Mouse (Mus musculus): ENCODE results near the gene Irf6. TPM values are rescaled to one million over a fixed set of nuclear protein-coding genes. Genes with fewer than 3 reads are reported as not detected.

Irf6 gene
- polyA plus RNA-seq, 1 experiment from 2014 or later, result 12.3 TPM

GRCm38 (mm10) chr1:193197494-193198205, 44.7 kb downstream of the Irf6 start:
- no peak overlapping the region for H3K4me2 ChIP-seq
- H3K9me3 ChIP-seq (ENCODE audit: low read depth, low read length), result no peaks in the 10 kb centered on the region
- WGBS, result 77% methylated on average over 18 of the region's 18 CpGs
- no peaks in the 10 kb centered on the region for H3K27me3 ChIP-seq (ENCODE audit: insufficient read depth, low read length)
- no peaks in the 10 kb centered on the region for H3K36me3 ChIP-seq (ENCODE audit: insufficient read depth)
- no peak overlapping the region for H3K4me3 ChIP-seq (ENCODE audit: low read depth, low read length)
- no peak overlapping the region for H3K27ac ChIP-seq (ENCODE audit: low read depth)
- no peak overlapping the region for H3K9ac ChIP-seq
- no peaks in the 10 kb centered on the region for H3K4me1 ChIP-seq (ENCODE audit: insufficient read depth)
- no peak for TF ChIP-seq CTCF (IDR thresholded peaks at IDR 0.05; ENCODE audit: low read depth)
- ATAC-seq (ENCODE audit: insufficient read depth), result no peak
- no peak for DNase-seq

DNA sequence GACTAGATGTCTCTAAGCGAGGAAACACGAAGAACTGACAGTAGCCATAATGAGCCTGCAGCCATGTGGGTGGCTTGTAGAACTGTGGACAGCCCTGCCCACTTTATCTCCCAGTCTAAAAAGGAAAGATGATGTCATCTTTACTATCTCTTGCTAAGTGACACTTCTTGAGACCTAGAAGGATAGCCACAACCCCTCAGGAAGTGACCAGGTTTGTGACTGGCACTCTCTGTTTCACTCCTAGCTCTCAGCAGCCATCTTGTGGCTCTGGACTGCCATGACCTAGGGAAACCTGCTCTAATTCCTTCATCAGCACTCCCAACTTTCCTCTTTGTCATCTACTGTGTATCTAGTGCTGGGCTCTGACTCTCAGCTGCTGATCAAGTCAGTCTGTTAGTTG, 45.4 kb downstream of the Irf6 start:
- WGBS, result 90% methylated on average over 2 of the region's 2 CpGs
- DNase-seq (no peak), ATAC-seq (ENCODE audit: insufficient read depth) (no peak)
- peak; percentile 26; the same call in 1 of the 2 replicates for TF ChIP-seq CTCF (IDR thresholded peaks at IDR 0.05; ENCODE audit: low read depth)
- H3K36me3 ChIP-seq (ENCODE audit: insufficient read depth), result no peaks in the 10 kb centered on the region
- H3K9ac ChIP-seq, result no peak overlapping the region
- no peak overlapping the region for H3K4me3 ChIP-seq (ENCODE audit: low read depth, low read length)
- no peaks in the 10 kb centered on the region for H3K9me3 ChIP-seq (ENCODE audit: low read depth, low read length)
- H3K4me1 ChIP-seq (ENCODE audit: insufficient read depth), result no peaks in the 10 kb centered on the region
- no peak overlapping the region for H3K4me2 ChIP-seq
- no peak overlapping the region for H3K27ac ChIP-seq (ENCODE audit: low read depth)
- no peaks in the 10 kb centered on the region for H3K27me3 ChIP-seq (ENCODE audit: insufficient read depth, low read length)

DNA sequence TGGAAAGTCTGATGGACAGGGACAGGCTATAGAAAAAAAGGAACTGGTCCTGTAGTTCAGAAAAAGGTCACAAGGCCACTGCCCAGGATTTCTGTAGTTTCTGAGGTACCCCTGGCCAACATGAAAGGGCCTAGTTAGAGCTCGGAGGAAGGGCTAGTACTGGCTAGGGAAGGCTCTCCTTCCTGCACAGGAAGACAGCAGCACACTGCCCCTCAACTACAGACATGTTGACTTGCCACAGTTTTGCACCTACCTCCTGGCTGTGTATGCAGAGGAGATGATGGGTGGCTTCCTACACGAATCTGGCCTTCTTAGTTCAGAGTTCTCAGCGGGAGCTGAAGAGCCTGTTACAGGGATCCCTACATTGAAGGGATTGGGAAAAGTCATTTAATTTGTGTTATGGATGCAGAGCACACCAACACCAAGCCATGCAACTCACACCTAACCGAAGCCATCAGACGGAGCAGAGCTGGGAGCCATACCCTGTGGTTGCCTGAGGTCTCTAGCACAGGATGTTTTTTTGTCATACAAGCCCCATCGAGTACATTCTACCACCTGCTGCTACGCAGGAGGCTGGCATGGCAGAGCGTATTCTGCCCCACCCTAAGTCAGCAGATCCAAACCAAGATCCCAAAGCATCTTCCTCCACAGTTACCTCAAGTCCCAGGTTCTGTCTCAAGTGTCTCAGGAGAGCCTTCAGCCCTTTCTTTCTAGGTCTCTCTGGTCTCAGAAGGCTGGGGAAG, 47.9 kb downstream of the Irf6 start:
- H3K4me3 ChIP-seq (ENCODE audit: low read depth, low read length), result no peak overlapping the region
- H3K27ac ChIP-seq (ENCODE audit: low read depth), result no peak overlapping the region
- no peak overlapping the region for H3K4me2 ChIP-seq
- no peak for TF ChIP-seq CTCF (IDR thresholded peaks at IDR 0.05; ENCODE audit: low read depth)
- no peaks in the 10 kb centered on the region for H3K9me3 ChIP-seq (ENCODE audit: low read depth, low read length)
- 78% methylated on average over 8 of the region's 8 CpGs for WGBS
- no peaks in the 10 kb centered on the region for H3K36me3 ChIP-seq (ENCODE audit: insufficient read depth)
- no peak overlapping the region for H3K9ac ChIP-seq
- no peaks in the 10 kb centered on the region for H3K4me1 ChIP-seq (ENCODE audit: insufficient read depth)
- H3K27me3 ChIP-seq (ENCODE audit: insufficient read depth, low read length), result no peaks in the 10 kb centered on the region
- no peak for ATAC-seq (ENCODE audit: insufficient read depth)
- DNase-seq, result no peak

DNA sequence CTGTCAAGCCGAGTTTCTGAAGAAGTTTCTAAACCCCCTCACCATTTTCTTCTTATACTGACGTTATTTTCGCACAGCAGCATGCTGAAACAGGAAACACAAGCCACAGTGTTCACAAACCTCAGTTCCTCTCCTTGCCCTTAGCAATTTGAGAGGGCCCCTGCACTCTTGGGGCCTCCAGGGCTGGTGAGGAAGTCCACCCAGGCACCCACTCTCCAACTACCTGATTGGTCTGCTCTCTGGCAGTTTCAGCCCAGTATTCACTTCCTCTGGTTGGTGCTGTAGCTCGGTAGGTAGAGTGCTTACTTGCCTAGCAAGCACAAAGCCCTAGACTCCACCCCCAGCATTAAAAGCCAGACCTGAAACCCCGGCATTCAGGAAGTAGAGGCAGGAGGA, 48.5 kb downstream of the Irf6 start, which contains the start of gene Traf3ip3:
Traf3ip3 (minus strand) TSS at position 321 of the 396 bp plus-strand sequence.
- no peak for ATAC-seq (ENCODE audit: insufficient read depth)

DNA sequence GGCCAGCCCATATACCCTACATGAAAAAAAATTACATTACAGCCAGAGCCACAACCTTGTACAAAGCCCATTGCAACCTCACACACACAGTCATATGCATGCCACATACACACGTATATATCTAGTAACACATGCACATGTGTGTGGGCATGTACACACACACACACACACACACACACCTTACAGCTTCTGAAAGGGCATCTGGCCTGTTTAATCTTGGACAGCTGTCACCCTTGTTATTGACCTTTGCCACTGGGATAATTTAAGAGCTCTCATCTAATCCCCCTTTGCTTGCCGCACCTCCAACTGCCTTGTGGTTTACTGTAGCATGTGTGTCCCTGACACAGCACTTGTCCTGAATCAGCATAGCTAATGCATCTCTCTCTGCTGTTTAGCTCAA, 50.9 kb downstream of the Irf6 start:
- Histone ChIP-seq H3K4me1 (ENCODE audit: insufficient read depth) (no peaks in the 10 kb centered on the region), H3K4me3 (ENCODE audit: low read depth, low read length) (no peak overlapping the region), H3K27me3 (ENCODE audit: insufficient read depth, low read length) (no peaks in the 10 kb centered on the region), H3K9me3 (ENCODE audit: low read depth, low read length) (no peaks in the 10 kb centered on the region), H3K27ac (ENCODE audit: low read depth) (no peak overlapping the region), H3K36me3 (ENCODE audit: insufficient read depth) (no peaks in the 10 kb centered on the region), H3K9ac (no peak overlapping the region), H3K4me2 (no peak overlapping the region)
- TF ChIP-seq CTCF (IDR thresholded peaks at IDR 0.05; ENCODE audit: low read depth), result no peak
- no peak for ATAC-seq (ENCODE audit: insufficient read depth)
- 54% methylated on average over 2 of the region's 2 CpGs for WGBS
- no peak for DNase-seq

More for the DNA sequence above, 48.5 kb downstream of the Irf6 start, which contains the start of gene Traf3ip3:
- no peaks in the 10 kb centered on the region for H3K4me1 ChIP-seq (ENCODE audit: insufficient read depth)
- 51% methylated on average over 5 of the region's 5 CpGs for WGBS
- no peak within 1 kb of the TSS for H3K4me3 ChIP-seq (ENCODE audit: low read depth, low read length)
- no peak within 1 kb of the TSS for H3K27ac ChIP-seq (ENCODE audit: low read depth)
- no peak for TF ChIP-seq CTCF (IDR thresholded peaks at IDR 0.05; ENCODE audit: low read depth)
- no peaks in the 10 kb centered on the region for H3K27me3 ChIP-seq (ENCODE audit: insufficient read depth, low read length)
- H3K4me2 ChIP-seq, result no peak within 1 kb of the TSS
- H3K36me3 ChIP-seq (ENCODE audit: insufficient read depth), result no peaks in the 10 kb centered on the region
- H3K9me3 ChIP-seq (ENCODE audit: low read depth, low read length), result no peaks in the 10 kb centered on the region
- no peak within 1 kb of the TSS for H3K9ac ChIP-seq
- peak; percentile 12 for DNase-seq

- WGBS, result 86% methylated on average over 2 of the region's 2 CpGs
- H3K9ac ChIP-seq, result no peak overlapping the region
- H3K27me3 ChIP-seq (ENCODE audit: insufficient read depth, low read length), result no peaks in the 10 kb centered on the region
- H3K4me3 ChIP-seq (ENCODE audit: low read depth, low read length), result no peak overlapping the region
- no peak for DNase-seq
- H3K9me3 ChIP-seq (ENCODE audit: low read depth, low read length), result no peaks in the 10 kb centered on the region
- no peak for TF ChIP-seq CTCF (IDR thresholded peaks at IDR 0.05; ENCODE audit: low read depth)
- H3K36me3 ChIP-seq (ENCODE audit: insufficient read depth), result no peaks in the 10 kb centered on the region
- H3K4me2 ChIP-seq, result no peak overlapping the region
- no peaks in the 10 kb centered on the region for H3K4me1 ChIP-seq (ENCODE audit: insufficient read depth)
- ATAC-seq (ENCODE audit: insufficient read depth), result no peak
- H3K27ac ChIP-seq (ENCODE audit: low read depth), result no peak overlapping the region
Measured at GRCm38 (mm10) chr1:193205431-193205830, 52.5 kb downstream of the Irf6 start.

GRCm38 (mm10) chr1:193207503-193207902, 54.6 kb downstream of the Irf6 start, which contains the start of gene Lamb3:
Gene Lamb3 (plus strand): TSS chr1:193207699.
- DNase-seq, result no peak

More at GRCm38 (mm10) chr1:193207503-193207902, 54.6 kb downstream of the Irf6 start, which contains the start of gene Lamb3:
- Histone ChIP-seq H3K27ac (ENCODE audit: low read depth) (no peak within 1 kb of the TSS), H3K27me3 (ENCODE audit: insufficient read depth, low read length) (no peaks in the 10 kb centered on the region), H3K36me3 (ENCODE audit: insufficient read depth) (no peaks in the 10 kb centered on the region), H3K4me1 (ENCODE audit: insufficient read depth) (no peaks in the 10 kb centered on the region), H3K4me3 (ENCODE audit: low read depth, low read length) (no peak within 1 kb of the TSS), H3K9ac (no peak within 1 kb of the TSS), H3K9me3 (ENCODE audit: low read depth, low read length) (no peaks in the 10 kb centered on the region), H3K4me2 (no peak within 1 kb of the TSS)
- no peak for ATAC-seq (ENCODE audit: insufficient read depth)
- WGBS, result 89% methylated on average over 3 of the region's 3 CpGs
- no peak for TF ChIP-seq CTCF (IDR thresholded peaks at IDR 0.05; ENCODE audit: low read depth)
